Mouse (Mus musculus) kidney, postnatal 14 days (tissue): ENCODE measurements around the gene Itsn1.
A peak's percentile ranks its signal among the peaks of the same experiment; 100 is the strongest.

Experiments used
- DNase-seq: peaks from one replicate; pipeline ENCODE4 v3.0.0; 2022; ENCODE audit warnings: mixed read lengths

The Itsn1 gene

GRCm38 (mm10) chr16:91918461-91918860 is 189.4 kb downstream of the Itsn1 start:
- DNase-seq = no peak

- DNase-seq = no peak
Measured at GRCm38 (mm10) chr16:91919056-91919455, 190.0 kb downstream of the Itsn1 start.

DNA sequence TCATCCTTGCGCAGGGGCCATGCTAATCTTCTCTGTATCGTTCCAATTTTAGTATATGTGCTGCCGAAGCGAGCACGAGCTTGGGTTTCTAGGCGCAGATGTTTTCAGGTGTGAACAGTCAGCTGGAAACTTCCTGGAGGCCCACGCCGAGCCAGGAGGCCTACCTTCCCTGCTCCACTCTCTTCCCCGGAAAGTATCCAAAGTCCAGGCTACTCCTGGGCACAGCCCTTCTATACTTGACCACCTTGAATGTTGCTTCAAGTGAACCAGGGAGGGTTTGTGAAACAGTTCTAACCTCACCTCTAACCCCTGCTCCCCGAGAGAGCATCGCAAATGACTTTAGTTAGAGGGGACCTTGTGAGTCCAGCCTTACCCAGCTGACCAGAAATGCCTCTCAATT is 192.3 kb downstream of the Itsn1 start:
- no peak for DNase-seq

- DNase-seq = no peak
Measured at GRCm38 (mm10) chr16:91922939-91923338, 193.9 kb downstream of the Itsn1 start.

DNA sequence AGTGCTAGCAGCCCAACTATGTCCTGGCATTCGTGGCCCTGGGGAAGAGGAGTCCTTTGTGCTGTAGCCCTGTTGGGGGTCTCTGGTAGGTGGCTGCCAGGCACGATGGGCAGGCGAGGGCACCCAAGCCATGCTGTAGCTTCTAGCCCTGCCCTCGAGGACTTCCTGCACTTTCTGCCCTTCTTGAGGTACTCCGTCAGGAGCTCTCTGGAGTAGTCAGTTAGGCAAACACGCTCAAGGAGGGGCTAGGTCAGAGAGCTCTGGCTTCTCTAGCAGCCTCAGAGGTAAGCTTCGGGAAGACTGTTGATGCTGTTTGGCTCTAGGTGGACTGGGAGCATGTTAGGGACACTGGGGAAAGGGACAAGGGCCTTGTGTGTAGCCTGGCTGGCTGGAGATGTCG is 195.3 kb downstream of the Itsn1 start:
- DNase-seq = no peak

DNA sequence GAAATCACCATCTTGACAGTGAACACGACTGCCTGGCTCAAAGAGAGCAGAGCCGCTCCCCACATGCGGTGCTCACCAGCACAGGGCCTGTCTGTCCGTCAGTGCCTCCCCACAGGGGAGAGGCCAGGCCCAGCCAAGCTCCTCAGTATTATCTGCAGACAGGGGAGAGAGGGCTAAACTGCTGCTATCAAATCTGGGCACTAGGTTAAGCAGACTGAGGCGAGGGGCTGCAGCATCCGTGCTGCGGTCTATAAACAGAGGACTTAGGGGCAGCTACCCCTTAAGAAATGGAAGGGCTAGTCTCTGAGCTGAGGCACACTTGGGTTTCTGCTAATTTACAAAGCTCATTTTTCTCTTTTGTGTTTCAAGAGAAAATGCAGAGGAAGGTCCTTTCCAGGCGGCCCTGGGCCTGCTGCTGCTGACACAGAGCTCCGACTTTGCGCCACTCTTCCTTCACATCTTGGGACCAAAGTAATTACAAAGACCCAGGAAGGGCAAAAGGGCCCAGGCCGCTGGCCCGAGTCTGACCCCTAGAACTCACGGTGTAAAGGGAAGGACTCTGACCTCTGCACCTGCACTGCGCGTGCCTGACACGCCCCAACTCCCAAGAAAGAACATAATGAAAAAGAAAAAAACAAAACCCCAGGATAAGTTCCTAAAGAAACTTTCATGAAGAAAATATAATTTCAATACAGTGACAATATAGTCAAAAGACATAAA is 199.0 kb downstream of the Itsn1 start:
- DNase-seq = peak; percentile 43

DNA sequence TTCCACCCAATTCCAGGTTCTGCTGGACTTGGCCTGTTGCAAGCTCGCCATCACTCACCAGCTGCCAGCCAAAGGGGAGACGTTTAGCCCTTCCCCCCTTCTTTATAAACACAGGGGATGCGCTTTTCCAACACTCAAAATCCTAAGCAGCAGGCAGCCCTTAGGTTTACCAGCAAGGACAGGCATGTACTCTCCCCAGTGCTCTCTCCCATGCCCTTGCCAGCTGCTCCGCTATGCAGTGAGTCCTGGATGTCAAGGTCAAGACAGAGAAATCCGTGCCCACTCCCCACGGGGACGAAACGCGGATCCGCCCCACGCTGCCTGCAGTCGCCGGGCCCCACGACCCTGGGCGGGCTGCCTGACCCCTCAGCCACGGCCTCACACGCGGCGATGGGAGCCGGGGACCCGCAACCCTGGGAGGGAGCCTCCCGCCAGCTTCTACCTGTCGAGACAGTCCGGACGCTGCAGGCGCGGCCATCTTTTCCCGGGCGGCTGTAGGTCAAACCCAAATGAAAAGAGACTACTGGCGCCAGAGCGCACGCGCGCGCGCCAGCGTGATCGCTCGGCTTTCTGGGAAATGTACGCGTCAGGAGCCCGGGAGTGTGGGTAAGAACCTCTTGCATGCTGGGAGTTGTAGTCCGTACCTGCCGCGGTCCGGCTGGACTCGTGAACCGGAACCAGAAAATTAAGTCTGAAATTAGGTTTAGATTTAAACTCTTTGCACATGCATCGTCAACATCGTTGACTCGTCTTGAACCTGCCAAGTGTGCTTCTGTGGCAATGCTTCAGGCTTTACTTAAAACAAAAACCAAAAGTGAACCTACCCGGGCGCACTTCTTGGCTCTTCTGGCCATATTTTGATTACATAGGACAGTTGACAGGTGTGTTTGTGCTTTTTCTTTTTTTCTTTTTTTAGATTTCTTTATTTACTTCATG is 202.3 kb downstream of the Itsn1 start:
- DNase-seq = peak; percentile 96

DNA sequence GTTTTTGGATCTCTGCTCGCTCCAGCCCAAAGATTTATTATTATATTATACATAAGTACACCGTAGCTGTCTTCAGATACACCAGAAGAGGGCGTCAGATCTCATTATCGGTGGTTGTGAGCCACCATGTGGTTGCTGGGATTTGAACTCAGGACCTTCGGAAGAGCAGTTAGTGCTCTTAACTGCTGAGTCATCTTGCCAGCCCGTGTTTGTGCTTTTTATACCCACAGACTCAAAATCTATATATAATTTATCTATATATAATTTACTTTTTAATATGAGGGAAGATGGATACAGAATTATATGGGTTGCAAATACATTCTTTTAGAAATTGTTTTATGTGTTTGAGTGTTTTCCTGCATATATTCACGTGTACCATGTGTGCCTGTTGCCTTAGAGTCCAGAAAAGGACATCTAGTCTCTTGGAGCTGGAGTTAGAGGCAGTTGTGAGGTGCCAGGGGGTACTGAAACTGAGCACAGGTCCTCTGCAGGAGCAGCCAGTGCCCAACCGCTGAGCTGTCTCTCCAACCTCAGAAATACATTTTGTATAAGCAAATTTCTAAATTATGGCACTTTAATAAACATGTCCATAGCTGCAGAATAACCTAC is 203.1 kb downstream of the Itsn1 start:
- DNase-seq = no peak

- DNase-seq = no peak
Measured at GRCm38 (mm10) chr16:91932843-91933518, 203.9 kb downstream of the Itsn1 start.

- DNase-seq = peak; percentile 79
Measured at GRCm38 (mm10) chr16:91935108-91935507, 206.0 kb downstream of the Itsn1 start.

DNA sequence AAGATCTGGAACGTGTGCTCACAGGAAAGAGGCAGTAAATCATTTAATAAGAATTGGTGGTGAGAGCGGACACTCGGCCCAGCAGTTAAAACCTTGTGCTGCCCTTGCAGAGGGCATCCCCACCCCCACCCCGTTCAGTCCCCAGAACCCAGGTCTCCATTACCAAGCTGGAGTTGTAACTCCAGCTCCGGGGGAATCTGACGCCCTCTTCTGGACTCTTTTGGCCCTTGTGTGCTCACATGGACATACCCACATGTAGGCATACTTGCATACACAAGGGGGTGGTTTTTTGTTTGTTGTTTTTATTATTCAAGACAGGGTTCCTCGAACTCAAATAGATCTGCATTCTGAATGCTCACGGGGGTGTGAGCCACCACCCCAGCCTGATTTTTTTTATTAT is 206.6 kb downstream of the Itsn1 start:
- no peak for DNase-seq

DNA sequence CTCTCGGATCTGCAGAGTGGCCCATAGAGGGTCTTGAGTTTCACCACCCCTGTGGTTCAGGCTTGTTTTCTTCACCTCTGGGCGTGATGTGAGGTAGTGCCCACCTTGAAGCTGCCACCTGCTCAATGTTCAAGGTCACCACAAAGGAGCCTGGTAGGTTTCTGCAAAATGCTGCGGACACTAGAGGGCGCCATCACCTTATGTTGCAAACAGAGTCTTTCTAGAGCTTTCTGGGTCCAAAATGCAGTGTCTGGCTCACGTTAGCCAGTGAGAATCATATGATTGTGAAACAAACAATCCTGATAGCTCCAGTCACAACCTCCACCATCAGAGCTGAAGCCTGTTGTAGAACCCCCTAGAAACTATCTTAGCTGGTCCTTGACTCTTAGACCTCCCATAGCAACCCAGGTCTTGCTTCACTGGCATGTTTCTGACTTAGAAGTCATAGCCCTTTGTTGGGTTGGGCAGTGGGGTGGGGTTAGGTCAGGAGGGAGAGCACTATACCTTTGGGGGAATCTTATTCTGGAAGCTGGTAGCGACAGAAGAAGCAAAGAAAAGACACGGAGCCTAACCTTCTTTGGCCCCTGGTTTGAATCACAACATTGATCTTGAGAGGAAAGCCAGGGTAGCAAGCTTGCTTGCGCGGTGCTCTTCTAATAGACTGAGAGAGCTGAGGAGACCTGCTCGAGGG is 207.4 kb downstream of the Itsn1 start:
- peak; percentile 92 for DNase-seq

GRCm38 (mm10) chr16:91937281-91937680 is 208.2 kb downstream of the Itsn1 start:
- DNase-seq = no peak

DNA sequence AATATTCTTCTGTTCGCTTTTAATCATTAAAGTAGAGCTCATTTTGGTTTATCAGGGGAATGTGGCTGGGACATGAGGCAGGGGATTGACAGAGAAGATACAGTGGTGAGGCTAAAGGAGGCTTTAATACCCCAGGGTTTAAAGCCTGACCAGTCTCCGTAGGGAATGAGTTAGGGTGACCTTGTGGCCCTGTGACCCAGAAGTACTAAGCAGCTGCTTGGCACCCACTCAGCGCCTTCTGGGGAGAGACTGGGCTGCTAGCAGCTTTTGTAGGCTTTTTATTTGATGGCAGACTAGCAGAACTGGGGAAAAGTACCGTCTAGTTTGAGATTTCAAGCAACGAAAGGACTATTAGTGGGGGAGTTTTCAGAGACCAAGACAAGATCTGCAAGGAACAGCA is 209.1 kb downstream of the Itsn1 start:
- peak; percentile 52 for DNase-seq

DNA sequence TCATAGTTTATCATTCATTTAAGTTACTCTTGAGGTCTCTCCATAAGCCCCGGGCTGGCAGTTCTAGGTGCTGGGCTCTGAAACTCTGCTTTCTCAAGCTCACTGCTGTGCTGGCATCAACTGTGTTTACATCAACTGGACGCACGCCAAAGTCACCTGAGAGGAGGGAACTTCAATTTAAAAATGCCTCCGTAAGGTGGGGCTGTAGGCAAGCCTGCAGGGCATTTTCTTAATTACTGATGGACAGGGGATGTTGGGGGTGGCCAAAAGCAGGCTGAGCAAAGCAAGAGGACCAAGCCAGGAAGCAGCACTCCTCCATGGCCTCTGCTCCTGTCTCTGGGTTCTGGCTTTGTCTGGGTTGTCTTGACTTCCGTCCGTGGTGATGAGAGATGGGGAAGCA is 211.6 kb downstream of the Itsn1 start:
- peak; percentile 59 for DNase-seq

GRCm38 (mm10) chr16:91942201-91942600 is 213.1 kb downstream of the Itsn1 start:
- peak; percentile 75 for DNase-seq

DNA sequence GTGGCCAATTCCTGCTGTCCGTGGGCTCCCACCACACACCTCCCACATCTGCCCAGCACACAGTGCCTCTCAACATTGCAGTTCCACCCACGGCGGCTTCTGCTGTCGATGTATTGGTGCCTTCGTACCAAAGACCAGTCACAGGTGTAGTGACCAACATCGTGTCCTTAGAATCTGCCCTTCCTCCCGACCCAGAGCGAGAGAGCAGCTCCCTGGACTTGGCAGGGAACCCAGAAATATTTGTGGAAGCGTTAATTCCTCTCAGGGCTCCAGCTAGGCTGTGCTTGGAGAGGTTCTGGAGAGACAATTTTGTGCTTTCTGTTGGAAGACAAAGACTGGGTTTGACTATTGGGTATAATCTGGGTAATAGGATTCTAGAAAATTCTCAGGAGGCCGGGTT is 217.2 kb downstream of the Itsn1 start:
- no peak for DNase-seq

GRCm38 (mm10) chr16:91947093-91947492 is 218.0 kb downstream of the Itsn1 start:
- DNase-seq = no peak

- no peak for DNase-seq
Measured at GRCm38 (mm10) chr16:91953967-91954366, 224.9 kb downstream of the Itsn1 start.

DNA sequence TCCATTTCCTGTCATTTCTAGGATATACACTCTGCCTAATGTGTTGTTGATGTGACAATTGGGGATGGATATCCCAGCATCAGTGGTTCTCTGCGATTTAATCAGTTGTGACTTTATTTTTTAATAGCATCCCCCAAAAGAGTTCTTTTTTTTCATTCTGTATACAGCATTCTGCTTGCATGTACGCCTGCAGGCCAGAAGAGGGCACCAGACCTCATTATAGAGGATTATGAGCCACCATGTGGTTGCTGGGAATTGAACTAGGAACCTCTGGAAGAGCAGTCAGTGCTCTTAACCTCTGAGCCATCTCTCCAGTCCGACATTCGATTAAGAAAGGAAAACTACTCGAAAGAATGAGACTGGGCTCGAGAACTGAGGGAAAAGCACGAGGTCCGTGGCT is 225.7 kb downstream of the Itsn1 start:
- DNase-seq = no peak

DNA sequence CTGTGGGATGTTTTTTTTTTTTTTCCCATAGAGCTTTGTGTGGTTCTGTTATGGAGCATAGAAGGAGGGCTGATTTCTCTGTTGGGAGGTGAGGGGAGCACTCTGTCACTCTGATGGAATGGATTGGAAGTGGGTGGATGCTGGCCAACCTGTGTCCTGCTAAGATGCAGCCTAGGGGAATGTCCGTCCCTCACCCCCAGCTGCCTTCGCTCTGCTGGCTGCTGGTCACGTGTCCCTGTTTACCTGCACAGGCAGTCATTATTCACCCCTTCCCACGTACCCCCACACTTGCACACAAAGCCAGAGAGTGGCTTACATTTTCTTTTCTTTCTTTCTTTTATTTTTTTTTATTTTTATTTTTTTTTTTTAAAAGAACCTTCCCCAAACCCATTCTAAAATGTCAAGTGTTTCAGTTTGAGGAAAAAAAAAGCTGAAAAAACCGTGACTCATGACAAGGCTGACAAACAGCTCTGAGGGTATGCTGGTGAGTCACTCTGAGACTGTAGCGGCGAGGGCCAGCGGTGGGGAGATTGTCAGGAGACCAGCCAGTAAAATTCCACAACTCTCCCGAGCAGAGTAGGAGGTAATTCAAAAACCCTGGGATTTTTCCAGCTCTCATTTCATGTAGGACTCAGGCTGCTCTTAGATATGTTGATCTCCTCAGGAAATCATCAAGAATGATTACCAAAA is 233.3 kb downstream of the Itsn1 start:
- DNase-seq = peak; percentile 80
